Mouse (Mus musculus) T-cell, adult 2 months (primary cell): ENCODE results near the gene Prkar2b.
A peak's percentile ranks its signal among the peaks of the same experiment; 100 is the strongest.

Source experiments
- DNase-seq: peaks from one replicate; pipeline ENCODE4 v3.0.0; 2022; ENCODE audit warnings: low spot score

Prkar2b gene

GRCm38 (mm10) chr12:32009267-32009984 lies 51.7 kb downstream of the Prkar2b start:
- no peak for DNase-seq

GRCm38 (mm10) chr12:32008728-32009127 lies 52.4 kb downstream of the Prkar2b start:
- no peak for DNase-seq

DNA sequence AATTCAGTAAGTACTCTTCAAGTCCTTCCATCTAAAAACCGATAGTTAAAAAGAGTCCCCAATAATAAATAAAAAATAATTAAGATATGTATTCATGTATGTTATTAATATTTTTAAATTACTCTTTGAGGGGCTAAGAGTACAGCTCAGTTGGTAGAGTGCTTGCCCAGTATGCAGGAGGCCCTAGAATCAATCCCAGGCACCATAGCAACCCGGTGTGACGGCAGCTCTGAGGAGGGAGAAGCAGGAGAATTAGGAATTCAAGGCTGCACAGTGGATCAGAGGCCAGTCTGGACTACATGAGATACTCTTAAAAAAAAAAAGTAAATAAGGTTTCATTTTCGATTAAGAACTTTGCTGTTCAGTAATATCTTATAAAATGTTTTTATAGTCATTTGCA lies 53.5 kb downstream of the Prkar2b start:
- no peak for DNase-seq

DNA sequence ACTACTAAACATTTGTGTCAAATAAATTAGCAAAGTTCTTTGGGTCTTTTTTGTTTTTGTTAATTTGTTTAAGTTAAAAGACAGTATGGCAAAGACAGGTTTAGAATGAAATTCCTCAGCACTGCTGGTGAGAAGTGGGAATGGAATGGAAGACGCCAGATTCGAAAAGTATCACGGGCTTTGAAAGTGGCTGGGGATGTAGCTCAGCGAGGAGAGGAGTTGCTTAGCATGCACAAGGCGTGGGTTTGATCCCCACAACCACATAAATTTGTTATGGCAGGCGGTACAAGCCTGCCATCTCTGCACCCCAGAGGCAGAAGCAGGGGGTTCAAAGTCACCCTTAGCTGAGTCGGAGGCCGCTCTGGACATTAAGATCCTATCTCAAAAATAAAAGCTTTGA lies 54.1 kb downstream of the Prkar2b start:
- DNase-seq = no peak

GRCm38 (mm10) chr12:32006391-32006929 lies 54.6 kb downstream of the Prkar2b start:
- no peak for DNase-seq

- no peak for DNase-seq
Observed at GRCm38 (mm10) chr12:32000464-32000863, 60.6 kb downstream of the Prkar2b start.

- no peak for DNase-seq
Observed at GRCm38 (mm10) chr12:31998706-31999105, 62.4 kb downstream of the Prkar2b start.

DNA sequence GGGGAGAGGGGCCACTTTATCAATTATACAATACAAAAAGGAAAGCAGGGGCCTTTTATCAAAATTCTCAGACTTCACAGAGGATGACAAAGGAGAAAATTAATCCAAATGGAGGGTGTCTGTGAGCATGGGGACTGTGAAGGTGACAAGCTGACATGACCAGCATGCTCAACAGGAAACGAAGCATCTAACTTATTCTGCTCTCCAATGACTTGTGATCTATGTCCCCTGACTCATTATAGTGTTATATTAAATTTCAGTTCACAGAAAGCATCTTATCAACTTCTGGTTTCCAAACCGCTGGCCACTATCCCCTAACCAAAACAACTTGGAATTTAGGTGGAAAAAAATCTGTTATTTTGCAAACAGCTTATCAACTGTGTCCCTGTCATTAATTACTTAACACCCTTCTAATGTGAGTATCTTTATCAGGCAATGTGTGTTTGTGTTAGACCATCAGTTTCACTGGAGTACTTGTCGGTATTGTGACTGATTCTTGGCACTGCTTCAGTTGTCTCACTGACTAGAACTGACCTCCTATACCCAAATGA lies 63.7 kb downstream of the Prkar2b start:
- DNase-seq = no peak

DNA sequence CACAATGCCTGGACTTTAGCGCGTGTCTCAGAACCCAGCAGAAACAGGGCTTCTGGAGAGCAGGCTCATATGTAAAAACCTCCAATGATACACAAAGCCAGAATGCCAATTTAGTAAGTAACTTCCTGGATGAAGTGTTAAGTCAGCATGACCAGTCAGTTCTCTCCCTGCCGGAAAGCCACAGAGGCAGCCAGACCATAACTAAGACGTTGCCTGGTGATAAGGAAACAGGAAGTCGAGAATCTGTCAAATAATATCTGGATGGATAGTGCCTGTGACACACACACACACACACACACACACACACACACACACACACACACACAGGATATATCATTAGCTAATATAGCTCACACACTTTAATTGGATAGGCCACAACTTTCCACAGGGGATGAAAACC lies 64.2 kb downstream of the Prkar2b start:
- peak; percentile 43 for DNase-seq

DNA sequence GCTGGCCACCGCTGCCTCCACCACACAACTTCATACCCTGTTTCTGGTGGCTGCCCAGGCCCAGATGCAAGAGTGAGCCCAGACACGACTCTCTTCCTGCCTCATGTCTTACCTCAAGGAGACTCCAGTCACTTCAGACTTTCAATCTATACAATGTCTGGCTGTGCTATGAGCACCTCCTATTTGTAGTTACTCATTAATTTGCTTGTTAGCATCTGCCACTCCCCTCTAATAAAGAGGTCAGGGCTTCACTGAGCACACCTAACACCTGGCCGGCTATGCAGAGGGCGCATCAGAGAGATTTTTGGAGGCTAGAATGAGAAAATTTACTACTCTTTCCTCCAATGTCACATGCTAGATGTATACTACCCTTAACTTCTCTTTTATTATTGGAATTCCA lies 70.5 kb downstream of the Prkar2b start:
- DNase-seq = no peak

DNA sequence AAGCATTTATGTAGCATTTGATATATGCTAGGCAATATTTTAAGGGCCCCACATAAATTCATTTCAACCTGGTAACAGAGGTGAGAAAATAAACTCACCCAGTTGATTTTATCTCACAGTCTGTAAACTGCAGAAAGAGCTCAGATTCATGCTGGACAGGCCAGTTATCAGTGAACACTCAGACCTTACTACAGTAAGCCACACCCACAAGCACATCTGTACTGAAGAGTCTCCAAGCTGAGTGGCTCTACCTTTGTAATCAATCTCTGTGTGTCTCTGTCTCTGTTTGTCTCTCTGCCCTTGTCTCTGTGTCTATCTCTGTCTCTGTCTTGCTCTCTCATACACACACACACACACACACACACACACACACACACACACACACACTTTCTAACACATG lies 71.4 kb downstream of the Prkar2b start:
- no peak for DNase-seq

DNA sequence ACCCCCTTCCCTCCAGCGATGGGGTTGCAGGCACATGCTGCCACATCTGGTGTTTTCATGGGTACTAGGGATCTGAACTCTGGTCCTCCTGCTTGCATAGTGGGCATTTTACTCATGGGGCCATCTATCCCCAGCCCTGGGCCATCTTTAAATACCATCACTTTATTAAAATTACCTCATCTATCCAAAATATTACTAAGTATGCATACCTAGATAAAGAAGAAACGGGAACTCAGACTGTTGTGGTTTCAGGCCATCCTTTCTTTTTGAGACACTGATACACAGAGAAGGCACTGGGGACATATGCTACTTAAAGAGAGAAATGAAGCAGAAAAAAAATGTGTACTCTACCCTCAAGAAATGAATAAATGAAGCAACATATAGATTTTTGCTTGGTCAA lies 74.6 kb downstream of the Prkar2b start:
- no peak for DNase-seq

- DNase-seq = no peak
Observed at GRCm38 (mm10) chr12:31985738-31986137, 75.4 kb downstream of the Prkar2b start.

- no peak for DNase-seq
Observed at GRCm38 (mm10) chr12:31984664-31985063, 76.4 kb downstream of the Prkar2b start.

DNA sequence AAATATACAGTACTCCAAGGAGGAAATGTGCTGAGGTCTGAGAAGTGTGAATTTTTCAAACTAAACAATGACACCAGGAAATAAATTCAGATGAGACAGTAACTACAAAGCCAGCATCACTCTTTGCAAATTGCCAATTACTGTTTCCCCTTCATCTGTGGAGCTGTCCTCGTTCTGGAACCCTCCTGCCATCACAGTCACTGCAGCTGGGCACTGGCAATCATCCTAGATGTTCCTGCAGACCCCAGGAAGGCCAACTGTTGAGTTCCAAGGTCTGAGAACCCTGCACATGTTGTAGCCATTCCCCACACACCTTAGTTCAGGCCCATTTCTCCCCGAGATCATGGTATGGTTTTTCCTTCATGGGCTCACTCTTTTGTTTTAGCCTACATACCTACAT lies 76.9 kb downstream of the Prkar2b start:
- no peak for DNase-seq

DNA sequence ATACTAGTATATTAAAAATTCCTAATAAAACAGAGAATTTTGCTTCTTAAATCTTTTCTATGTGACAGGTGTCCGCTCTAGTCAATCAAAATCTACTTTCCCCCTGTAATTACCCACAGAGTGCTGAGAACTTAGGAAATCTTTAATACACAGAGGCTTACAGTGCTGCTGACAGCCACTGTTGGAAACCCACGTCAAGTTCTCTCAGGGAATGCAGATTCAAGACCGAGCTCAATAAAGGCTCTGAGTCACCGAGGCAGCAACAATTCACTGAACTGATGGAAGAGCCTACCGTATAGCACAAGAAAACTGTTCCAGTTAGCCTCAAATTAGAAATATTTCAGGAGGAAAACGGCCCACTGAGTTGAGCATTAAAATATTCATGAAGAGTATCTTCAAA lies 77.3 kb downstream of the Prkar2b start:
- no peak for DNase-seq

DNA sequence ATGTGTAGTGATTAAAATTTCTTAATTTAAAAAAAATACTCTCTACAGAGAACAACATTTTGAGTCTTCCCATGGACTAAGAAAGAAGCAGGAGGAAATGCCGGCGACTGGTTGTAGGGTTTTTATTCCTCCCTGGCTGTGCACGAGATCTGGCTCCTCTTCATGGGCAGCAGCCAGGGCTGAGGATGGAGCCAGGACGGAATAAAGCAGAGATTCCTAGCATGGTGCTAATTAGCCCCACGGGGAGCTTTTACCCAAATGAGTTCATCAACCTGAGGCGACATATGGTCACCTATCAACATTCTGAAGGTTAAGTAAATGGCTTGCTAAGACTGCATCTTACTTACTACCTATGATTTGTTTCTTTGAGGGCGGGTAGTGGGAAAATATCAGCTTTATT lies 77.9 kb downstream of the Prkar2b start:
- DNase-seq = no peak

GRCm38 (mm10) chr12:31977613-31978195 lies 83.4 kb downstream of the Prkar2b start:
- no peak for DNase-seq

DNA sequence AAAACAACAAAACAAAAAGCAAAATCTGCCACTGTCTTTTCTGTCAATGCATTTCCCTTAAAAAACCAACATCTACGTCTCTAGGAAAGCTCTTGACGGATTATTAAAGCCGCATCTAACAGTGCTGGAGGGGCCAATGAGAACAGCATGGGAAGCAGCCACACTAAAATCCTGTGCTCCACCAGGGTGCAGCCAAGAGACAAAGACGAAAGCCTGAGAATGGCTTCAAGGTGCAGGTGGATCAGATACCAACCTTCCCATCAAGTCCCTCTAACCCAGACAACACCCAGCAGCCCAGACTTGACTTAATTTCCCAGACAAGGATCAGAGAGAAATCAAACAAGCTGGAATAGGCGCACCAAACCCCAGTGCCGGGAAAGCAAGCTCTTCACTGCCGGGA lies 84.6 kb downstream of the Prkar2b start:
- DNase-seq = peak; percentile 35

DNA sequence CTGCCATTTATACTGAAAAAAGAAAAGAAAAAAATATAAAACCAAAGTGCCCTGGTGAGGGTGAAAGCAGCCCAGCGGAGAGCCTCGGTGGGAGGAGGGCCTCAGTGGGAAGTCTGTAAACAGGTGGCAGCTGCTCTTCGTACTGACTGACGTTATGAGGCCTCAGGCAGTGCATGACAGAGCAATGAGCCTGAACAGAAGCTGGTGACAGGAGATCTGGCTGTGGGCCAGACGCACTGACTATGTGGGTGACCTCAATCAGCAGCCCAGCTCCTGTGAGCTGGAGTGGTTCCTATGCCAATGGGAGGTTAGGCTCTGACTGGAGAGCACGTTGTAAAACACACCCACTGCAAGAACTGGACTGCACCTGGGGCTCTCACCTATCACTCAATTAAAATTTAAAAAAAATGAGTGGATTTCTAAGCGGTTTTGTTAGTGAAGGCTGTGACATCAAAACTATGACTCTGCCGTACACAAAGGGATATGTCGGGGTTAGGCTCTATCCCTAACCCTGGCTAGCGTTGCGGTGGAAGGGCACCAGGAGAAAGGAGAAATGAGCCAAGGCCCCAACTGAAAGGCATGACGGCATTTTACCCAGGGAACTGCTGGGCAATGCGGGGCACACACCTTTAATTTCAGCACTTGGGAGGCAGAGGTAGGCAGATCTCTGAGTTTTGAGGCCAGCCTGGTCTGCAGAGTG lies 87.5 kb downstream of the Prkar2b start:
- DNase-seq = peak; percentile 48

DNA sequence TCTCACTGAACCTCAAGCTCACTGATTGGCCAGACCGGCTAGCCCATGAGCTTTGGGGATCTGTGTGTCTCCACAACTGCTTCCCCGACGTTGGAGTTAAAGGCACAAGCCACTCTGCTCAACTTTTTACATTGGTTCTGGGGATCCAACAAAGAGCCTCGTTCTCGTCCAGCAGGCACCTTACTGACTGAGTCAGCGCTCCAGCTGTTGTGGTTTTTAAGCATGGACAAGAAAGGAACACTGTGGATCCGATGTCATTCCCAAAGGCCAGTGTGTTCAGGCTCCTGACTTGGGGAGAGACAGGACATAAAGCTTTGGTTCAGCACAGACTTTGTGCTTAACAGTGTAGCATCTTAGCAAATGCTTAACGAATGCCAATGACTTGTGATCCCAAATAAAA lies 89.5 kb downstream of the Prkar2b start:
- no peak for DNase-seq

DNA sequence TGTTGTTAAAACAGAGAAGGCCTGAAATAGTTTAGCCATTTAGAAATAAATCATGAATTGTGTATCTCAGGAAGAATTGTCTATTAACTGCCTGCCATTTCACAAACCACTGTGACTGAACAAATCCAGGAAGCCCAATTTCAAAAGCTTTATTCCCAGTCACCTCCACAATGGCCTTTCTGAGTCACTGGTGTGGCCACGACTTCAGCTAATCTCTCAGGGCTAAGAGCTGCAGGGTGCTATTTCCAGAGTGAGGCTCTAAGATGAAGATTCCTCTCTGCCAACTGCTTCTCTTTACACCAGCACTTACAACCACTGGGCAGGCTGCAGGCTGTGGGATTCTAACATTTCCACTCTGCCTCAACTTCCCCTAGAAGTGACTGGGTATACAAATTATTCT lies 92.0 kb downstream of the Prkar2b start:
- DNase-seq = no peak

- peak; percentile 57 for DNase-seq
Observed at GRCm38 (mm10) chr12:31967536-31967935, 93.6 kb downstream of the Prkar2b start.
